Mouse (Mus musculus) cerebellum, adult 8-10 months (tissue): ENCODE data around the gene Ros1.

Source experiments
- DNase-seq: peaks from one replicate; pipeline ENCODE4 v3.0.0; 2022

The Ros1 gene

DNA sequence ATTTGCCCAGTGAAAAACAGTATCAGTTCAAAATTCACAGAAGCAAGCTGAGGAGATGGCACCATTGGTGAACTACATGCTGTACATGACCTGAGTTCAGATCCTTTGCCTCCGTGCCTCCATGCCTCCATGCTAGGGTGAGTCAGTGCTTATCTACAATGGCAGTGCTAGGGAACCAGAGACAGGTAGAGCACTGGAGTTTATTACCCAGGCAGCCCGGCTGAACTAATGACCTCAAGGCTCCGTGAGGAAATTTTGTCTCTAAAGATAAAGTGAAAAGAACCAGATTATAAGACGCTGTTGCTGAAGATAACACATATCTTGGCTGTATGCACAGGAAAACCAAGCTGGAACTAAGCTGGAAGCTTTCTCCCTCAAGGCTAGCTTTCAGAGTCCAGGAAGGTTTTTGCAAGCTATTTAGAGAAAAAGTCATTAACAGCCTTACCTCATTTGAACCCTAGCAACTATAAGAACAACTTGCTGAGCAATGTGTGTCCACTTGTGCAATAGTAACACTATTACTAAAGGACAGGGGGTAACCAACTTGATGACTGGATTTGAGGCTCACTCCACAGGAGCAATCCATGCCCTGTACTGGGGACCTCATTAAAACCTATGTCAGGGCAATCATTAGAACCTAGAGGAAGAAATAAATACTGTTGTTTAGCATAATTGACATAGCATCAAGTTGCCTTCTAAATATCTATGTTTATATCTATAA lies 61.5 kb downstream of the Ros1 start:
- DNase-seq, result no peak

DNA sequence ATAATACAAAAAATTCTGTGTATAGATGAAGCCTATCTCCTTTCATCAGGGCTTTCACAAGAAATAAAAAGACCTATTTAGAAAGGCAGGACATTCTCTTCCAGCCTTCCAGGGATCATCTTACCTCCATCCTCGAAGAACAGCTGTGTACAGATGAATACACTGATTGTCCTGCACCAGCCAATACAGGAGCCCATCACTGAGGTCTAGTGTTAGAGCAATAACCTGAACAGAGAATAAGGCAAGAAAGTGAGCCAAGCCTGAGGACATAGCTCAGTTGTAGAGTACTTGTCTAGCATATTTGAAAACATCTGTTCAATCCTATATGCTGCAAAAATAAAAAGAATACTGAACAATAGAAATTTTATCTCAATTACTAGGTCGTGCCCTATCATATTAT lies 64.3 kb downstream of the Ros1 start:
- no peak for DNase-seq

DNA sequence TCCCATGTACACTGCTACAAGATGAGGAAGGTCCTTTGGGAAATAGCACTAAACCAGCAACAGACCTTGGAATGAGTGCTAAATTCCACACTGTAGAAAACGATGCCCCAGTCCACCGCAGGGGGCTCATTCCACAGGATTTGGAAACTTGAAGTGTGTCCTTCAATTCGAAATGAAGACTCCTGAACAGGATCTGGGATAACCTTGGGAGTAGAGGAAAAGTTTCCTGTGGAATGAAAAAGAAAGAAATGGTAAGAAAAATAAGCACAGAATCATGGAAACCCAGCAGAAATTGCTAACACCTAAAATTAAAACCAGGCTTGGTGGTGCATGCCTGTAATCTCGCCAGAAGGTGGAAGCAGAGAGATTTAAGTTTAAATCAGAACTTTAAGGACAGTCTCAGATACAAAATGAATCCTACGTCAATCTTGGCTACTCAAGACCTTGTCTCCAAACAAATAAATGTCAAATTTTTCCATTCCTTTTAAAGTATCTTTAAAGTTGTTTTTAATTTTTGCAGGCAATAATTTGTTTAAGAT lies 66.1 kb downstream of the Ros1 start:
- DNase-seq, result no peak

DNA sequence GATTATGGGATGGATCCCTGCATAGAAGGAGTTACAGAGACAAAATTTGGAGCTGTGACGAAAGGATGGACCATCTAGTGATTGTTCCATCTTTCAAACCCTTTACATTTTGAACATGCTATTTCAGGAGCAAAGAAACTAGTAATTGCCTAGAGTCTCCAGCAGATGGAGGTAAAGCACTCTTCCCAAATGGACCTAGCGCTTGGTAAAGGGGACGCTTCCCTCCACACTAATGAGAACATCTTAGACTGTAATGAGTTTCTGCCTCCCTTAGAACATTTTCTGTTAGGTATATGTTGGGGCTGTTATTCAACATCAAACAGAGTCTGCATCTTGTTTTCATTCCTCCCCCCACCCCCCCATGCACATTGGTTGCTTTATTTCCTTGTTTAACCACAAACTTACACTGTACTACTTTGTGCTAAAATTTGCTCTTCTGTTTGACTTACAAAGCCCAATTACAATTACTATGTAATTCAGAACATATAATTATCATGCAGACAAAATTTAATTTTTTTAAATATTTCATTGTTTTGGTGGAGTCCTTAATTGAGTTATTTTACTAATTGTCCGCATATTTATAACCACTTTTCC lies 88.8 kb downstream of the Ros1 start:
- no peak for DNase-seq

DNA sequence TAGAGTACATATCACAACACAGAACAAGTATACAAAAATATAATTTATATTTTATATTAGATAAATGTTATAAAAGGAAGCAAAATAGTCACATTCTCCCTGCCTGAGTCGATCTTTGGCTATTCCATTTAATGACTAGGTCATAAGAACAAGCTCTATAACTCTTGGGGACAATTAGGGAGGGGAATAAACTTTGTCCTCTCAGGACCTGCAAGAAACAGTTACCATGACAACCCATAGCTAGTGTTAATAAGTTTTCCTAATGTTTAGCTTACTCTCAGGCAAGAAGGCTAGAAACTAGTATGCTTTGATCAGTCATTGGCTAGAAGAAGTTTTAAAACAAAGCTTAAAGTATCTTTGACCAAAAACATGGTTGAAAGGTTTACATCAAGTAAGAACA lies 93.8 kb downstream of the Ros1 start:
- no peak for DNase-seq

DNA sequence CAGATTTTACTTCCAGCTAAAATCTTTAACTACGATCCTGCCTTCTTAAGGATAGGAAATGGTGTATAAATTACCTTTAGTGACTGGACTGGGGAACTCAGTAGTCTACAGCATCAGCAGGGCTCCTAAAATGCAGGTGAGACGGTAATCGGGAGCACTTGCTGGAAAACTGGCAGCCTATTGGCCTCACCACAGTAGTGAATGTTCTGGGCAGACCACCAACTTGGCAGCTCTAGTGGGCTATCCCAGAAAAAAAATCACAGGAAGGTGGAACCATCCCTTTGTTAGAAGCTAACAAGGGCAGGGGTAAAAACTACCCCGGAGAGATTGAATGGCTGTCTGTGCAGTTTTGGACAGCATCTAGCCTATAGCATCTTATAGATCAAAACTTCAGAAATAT lies 102.9 kb downstream of the Ros1 start:
- no peak for DNase-seq

DNA sequence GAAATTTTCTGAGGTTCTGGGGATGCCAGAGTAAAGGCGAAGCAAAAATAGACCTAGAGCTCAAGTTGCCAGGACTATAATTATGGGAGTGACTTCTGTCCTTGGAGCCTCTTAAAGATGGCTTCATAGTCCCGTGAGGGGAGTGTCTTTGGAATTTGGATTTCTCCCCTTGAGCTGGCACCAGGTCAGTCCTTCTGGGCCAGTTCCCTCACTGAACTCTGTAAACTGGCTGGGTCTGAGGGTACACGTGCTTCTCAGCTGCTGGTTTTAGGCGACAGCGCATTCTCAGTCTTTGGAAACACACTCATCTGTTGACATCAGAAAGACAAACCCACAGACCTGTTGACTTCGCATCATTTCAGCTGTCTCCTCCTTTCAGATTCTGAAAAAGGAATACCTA lies 108.4 kb downstream of the Ros1 start:
- DNase-seq, result no peak

DNA sequence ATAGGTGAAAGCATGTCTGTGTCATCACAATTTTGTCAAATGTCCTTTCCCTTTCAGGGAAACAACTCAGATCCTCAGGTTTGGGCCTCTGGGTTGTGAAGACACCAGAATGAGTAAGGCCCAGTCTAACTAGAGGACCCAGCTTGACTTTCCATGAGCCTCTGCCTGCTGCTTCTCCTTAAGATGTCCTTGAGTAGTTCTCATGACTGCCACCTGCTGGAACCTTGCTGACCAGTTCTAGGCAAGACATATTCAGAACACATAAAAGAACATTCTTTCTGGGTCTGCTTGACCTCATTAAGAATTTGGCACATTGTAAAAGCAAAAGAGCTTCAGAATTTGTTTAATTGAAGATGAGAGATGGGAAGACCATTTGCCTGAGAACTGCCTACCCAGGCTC lies 122.6 kb downstream of the Ros1 start:
- peak; percentile 2 for DNase-seq

DNA sequence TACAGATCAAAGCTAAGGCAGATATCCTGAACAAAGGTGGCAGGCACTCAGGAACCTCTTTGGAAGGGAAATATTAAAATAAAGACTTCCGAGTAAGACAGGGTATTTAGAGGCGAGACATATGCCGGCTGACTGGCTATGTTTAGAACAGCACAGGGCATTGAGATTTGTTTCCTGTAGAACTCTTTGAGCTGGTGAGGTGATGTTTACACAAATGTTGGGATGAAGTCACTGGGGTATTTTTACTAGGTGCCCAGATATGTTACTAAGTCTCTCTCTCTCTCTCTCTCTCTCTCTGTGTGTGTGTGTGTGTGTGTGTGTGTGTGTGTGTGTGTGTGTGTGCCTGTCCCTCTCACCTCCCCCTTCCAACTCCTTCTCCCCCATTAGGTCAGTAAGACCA lies 146.8 kb downstream of the Ros1 start:
- DNase-seq, result no peak

DNA sequence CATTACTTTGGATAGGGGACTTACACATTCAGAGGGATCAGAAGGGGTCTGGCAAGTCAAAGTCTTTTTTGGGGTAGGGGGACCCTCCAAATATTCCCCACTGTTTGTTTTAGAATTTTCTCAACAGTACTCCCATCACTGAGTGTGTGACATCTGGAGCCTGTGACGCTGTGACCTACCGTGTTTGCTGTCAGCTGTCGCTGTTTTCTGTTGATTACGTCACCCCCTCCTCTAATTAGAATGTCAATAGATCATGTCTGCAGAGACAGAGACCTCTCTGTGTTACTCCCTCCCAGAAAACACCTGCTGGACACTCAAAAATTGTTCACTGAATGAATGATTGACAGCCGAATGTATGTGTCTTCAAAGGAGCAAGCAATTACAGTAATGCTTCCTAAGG lies 152.0 kb downstream of the Ros1 start:
- DNase-seq, result no peak

DNA sequence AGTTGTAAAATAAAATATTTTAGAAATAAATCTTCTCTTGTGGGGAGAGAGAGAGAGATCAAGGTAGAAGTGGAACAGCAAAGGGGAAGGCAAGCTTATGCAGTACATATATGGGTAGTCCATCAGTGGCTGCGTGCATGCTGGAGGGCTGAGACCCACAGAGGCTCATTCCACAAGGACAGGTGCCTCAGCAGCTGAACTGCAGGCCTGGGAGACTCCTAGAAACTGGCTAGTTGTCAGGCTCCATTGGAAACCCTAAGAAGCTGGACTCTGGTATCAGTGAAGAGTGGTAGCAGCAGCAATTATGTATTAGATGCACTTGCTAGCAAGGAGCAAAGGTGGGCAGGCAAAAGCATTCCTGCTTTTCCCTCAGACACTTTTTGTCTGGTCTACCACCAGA lies 155.7 kb downstream of the Ros1 start:
- DNase-seq, result no peak

DNA sequence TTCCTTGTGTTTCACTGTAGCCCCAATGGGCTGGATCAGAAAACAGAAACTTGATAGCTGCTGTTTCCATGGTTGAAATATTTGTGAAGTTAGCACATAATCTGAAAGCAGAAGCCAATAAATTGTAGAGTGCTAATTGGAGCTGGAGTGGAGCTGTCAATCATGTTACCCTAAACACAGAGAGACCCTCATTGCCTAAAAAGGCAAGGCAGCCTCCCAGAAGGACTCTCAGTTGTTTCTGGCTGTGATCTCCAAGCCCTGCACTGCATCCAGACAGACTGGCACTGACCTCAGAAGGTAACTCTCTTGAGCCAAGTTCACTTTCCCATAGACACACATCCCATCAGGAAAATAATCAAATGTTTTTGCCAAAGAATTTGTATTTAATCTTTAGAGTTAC lies 161.3 kb downstream of the Ros1 start:
- no peak for DNase-seq

DNA sequence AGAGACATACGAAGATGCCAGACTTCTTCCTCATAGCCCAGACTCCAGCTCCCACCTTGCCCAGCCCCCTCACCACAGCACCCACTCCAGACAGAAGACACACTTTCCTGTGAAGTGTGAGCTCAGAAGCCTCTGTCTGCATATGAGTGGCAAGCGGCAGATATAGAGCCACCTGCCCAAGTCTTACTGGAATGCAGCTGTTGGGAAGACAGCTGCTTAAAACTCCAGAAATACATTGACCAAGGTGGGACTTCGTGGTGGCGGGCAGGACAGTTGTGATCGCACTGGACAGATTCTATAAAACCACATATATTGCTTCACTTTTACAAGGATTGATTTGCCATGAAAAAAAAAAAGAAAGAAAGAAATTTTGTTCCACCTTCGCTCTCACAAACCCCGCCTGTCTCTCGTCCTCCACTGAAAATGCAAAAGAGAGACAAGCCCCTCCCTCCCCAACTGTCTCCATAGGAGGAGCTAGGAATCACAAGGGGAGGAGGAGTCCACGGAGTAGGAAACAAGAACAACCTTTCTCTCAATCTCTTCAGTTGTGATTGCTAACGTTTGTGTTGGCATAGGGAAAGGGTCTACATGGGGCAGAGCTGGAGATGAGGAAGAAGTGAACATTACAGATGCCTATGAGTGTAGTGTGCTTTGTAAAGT lies 165.5 kb downstream of the Ros1 start:
- DNase-seq, result no peak

DNA sequence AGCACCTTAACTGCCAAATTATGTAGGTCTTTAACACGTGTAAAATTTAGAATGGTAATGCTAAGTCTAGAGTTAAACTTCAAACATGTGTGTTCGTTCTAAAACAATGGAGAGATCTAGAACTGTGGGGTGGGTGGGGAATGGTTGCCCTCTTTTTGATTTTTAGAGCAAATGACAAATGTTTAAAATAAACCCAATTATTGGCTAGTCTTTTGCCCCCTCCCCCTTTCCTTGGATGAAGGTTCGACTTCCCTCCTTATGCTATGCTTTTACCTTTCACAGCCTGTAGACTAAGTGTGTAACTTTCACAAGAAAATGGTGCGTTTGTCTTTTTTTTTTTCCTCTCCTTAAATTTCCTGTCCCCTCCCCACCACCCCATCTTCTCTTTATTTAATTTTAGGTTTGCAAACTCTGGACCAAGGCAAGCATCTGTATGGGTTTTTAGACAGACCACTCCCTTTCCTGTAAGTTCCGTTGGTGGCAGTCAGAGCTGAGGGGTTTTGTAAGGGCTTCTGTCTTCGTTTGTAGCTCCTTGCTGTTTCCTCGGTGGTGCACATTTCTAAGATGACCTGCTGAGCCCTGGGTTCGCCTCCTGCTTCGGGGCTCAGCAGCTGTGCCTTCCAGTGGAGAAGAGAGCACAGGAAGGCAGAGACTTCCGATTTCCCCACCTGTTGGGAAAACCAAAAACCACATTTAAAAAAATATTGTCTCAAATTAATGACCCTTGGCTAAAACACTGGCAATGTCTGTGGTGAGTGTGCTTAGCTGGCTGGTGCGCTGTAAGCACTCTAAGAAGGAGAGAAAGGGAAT lies 166.3 kb downstream of the Ros1 start:
- DNase-seq, result no peak

DNA sequence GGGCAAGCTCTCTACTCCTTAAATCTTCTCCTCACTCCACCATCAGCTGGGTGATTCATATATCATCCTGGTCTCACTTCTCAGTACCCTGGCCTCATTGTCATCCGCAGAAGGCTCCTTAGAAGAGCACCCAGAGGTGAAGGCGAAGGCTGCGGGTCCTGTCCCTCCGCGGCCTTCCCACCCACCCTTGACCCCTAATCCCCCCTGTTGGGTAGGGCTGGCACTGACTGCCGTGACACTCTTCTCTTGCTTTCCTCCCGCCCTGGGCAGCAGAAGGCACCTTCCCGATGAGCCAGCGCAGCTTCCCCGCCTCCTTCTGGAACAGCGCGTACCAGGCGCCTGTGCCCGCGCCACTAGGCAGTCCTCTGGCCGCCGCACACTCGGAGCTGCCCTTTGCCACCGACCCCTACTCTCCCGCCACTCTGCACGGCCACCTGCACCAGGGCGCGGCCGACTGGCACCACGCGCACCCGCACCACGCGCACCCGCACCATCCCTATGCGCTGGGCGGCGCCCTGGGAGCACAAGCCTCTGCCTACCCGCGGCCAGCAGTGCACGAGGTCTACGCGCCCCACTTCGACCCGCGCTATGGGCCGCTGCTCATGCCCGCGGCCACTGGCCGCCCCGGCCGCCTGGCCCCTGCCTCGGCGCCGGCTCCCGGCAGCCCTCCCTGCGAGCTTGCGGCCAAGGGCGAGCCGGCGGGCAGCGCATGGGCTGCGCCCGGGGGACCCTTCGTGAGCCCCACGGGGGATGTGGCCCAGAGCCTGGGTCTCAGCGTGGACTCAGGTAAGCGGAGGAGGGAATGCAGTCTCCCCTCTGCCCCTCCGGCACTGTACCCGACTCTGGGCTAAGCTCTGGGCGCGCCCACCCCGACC lies 167.6 kb downstream of the Ros1 start:
- DNase-seq, result no peak

DNA sequence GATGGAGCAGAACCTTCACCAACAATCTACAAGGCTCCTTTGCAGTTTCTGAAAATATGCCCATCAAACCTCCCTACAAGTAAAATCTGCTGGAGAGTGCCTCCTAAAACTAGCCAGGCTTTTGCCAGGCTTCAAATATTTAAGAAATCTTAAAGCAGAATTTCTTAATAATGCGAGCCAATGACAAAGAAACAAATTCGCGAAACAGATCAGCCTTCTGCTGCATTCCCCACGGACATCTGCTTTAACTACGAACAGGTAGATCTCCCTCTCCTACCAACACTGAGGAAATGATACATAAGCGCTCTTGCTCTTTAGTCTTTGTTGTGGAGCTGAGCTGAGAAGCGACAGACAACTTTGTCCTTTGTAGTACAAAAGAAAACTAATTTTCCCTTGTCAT lies 169.2 kb downstream of the Ros1 start:
- no peak for DNase-seq

DNA sequence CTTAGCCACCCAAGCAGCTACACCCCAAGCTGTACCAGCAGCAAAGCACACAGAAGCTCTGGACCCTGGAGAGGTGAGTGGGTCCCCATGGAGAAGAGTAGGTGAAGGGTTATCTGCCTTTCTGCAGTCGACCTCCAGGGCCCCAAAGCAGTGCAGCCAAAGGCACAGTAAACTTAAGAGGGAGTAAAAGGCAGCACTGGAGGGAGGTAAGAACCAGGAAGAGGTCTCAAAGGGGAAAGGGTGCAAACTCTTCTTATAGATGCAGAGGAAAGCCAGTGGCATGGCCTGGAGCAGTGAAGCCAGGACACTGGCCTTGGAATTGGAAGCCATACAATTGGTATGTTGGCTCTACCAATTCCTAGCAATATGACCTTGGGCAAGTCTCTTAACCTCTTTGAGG lies 169.8 kb downstream of the Ros1 start:
- DNase-seq, result no peak

DNA sequence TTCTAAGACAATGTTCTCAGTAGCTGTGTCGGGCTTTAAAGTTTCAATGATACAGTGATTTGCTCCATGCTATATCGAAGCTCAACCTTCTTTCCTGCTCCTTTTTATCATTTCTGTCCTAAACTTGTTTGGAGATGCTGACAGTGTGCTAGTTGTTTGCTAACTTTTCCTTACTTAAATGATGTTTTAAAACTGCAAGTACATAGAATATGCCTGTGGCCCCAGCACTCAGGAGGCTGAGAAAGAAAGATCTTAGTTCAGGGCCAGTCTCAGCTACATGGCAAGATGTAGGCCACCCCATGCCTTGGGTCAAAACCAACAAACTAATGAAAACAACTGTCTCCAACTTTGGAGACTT lies 171.0 kb downstream of the Ros1 start:
- no peak for DNase-seq

DNA sequence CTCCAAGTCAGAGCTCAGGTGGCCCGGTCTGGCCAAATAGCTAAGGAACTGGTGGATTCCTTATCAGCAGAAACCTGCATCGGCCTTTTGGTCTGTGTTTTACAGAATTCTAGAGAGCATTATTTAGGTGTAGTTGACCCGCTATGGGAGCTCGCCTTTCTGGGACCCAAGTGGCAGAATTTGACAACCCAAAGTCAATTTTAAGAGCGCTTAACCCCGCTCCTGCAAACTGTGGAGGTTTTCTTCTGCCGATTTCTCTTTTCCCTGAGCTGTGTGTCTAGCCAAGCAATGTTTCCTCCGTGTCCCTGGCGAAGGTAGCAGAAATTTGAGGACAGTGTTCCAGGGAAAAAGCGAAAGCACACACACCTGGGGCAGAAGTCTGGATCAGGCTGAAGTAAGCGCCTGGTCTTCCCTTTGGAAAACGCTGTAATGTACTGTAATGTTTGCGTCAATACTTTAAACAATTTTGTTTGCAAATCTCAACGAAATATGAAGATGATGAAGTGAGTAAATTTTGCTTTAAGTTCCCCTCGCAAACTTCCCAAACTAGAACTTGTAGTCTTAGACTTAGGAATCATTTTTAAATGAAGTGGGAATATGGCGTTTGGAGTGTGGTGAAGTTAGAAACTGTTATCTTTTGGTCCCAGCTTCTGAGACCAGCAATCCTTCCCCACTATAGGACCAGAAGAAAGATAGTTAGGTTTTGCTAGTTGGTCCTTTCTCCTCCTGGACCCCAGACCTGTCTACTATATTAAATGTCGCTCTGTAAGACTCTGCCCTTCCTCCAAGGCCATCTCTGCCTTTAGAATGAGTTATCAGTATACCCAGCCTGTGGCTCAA lies 171.6 kb downstream of the Ros1 start:
- no peak for DNase-seq

DNA sequence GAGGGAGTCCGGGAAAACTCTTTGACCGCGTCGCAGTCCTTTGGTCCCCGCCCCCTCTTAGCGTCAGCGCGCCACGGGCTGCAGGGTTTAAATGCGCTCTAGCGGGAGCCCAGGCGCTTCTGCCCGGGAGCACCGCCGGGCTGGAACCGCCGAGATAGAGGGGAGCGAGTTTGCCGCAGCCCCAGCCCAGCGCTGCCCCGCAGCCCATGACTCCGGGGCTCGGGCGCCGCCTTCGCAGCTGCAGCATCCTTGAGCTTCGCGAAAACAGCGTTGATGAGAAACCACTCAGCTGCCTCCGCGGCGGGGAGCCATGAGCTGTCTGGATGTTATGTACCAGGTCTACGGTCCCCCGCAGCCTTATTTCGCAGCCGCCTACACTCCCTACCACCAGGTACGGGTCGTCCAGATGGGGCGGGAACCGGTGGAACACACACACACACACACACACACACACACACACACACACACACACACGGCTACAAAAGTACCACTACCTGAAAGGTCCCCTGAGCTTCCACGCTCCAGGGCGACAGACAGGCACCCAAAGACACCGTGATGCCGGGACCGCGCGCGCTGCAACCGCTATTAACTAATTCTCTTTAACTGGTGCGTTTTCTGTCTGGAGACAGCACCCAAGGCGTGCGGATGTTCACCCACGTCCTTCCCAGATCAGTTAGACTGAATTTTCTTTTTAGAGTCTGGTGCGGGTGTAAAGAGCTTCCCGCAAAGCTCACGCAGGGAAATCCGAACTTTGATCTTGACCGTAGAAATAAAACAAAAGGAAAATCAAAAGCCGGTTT lies 172.4 kb downstream of the Ros1 start, which contains the start of gene Vgll2:
Vgll2 (plus strand) TSS at position 90 of the 800 bp plus-strand sequence.
- DNase-seq, result no peak
